Mouse (Mus musculus) megakaryocyte, embryonic 14.5 days (primary cell): ENCODE data around the gene D11Wsu47e.

ENCODE experiments used
- FLI1 ChIP-seq: IDR thresholded peaks from 2 replicates; pipeline ENCODE4 v1.6.1; 2012; ENCODE audit warnings: low read length, inconsistent platforms, mixed read lengths
- GATA1 ChIP-seq: IDR thresholded peaks from 3 replicates; pipeline ENCODE4 v1.6.1; 2012; ENCODE audit warnings: mixed read lengths, low read length, inconsistent platforms, borderline replicate concordance

DNA sequence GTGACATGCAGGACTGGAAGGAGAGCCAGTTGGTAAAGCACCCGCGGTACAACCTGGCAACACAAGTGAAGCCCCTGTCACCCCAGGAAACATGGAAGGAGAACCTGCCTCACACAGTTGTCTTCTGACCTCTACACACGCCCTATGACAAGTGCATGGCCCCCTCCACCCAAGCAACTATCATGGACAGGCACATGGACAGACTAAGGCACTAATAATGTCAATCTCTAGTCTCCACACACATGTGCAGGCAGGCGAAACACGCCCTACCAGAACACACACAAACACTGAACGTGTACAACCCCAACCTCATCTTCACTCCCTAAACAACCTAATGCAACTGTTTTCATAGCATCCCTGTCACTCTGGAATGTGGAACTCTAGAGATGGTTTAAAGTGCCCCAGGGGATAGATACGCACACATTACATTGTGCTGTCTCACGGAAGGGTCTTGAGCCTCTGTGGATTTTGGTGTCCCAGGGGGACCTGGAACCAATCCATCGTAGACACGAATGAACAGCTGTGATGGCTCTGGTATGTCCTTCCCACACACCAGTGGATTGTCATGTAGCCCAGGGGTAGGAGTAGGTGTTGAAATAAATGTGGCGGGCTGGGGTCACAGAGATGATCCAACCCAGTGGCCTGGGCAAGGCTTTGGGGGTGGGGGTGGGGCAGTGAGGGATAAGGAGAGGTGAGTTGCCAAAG is 52.8 kb downstream of the D11Wsu47e start:
- TF ChIP-seq GATA1 (no peak), FLI1 (no peak)
